Mouse (Mus musculus): Measurements from ENCODE around the gene Fkbp6. TPM values are rescaled to one million over a fixed set of nuclear protein-coding genes. Genes with fewer than 3 reads are reported as not detected.

Fkbp6 gene
- 0.17 TPM in 1 of 2 replicates, not detected in the other for polyA plus RNA-seq (2014; fragmentation: Nextera tagmentation; extraction: Ambion mirVana)

DNA sequence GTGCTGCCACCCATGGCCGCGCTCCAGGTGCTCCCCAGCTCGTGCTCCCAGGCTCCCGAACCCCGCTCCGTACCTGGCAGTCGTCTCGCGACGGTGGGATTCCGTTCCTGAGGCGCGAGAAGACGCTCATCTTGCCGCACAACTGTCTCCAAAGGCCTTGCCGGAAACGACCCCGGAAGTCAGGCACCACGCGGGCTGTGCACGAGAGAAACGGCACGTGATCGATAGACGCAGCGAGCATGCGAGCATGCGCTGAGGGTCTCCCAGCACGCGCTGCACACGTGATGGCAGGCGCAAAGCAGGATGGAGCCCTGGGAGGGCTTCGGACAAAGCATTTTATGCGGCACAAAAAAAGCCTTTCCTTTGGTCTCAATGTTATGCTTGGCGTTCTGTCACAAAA, at the start of gene Fkbp6:
Gene Fkbp6, minus strand, starts transcription at position 183 of the 400 bp plus-strand sequence.
- DNase-seq (ENCODE audit: low spot score) (no peak), ATAC-seq (ENCODE audit: low read depth) (no peak)
- H3K27me3 ChIP-seq (replicated peaks; ENCODE audit: control insufficient read depth, insufficient read depth, low read length): 0 out of 2 replicates have a peak, but pooled peaks cover 5% of the 10 kb centered on the region
- 89% methylated on average over 35 of the region's 35 CpGs for WGBS
- H3K9me3 ChIP-seq (ENCODE audit: control insufficient read depth, low read length): peaks cover 7% of the 10 kb centered on the region; the same call in 1 of the 2 replicates
- H3K27ac ChIP-seq (replicated peaks; ENCODE audit: low read depth, low read length): no peak within 1 kb of the TSS
- no peak within 1 kb of the TSS for H3K4me3 ChIP-seq (ENCODE audit: low read depth, low read length)
- H3K9ac ChIP-seq (ENCODE audit: low read depth, low read length): no peak within 1 kb of the TSS
- H3K4me1 ChIP-seq (ENCODE audit: control insufficient read depth, insufficient read depth, low read length): no peaks in the 10 kb centered on the region; the same call in 1 of the 2 replicates
- no peak within 1 kb of the TSS for H3K4me2 ChIP-seq (ENCODE audit: low read depth, low read length)
- no peaks in the 10 kb centered on the region for H3K36me3 ChIP-seq (ENCODE audit: control insufficient read depth, insufficient read depth, low read length)

GRCm38 (mm10) chr5:135399382-135399781, 49.5 kb upstream of the Fkbp6 start:
- Histone ChIP-seq H3K4me2 (ENCODE audit: low read depth, low read length) (no peak overlapping the region), H3K9me3 (ENCODE audit: control insufficient read depth, low read length) (0 out of 2 replicates have a peak, but pooled peaks cover 3% of the 10 kb centered on the region), H3K27me3 (replicated peaks; ENCODE audit: control insufficient read depth, insufficient read depth, low read length) (no peaks in the 10 kb centered on the region), H3K36me3 (ENCODE audit: control insufficient read depth, insufficient read depth, low read length) (no peaks in the 10 kb centered on the region), H3K27ac (replicated peaks; ENCODE audit: low read depth, low read length) (no peak overlapping the region), H3K9ac (ENCODE audit: low read depth, low read length) (no peak overlapping the region), H3K4me1 (ENCODE audit: control insufficient read depth, insufficient read depth, low read length) (no peaks in the 10 kb centered on the region), H3K4me3 (ENCODE audit: low read depth, low read length) (no peak overlapping the region)
- WGBS: 66% methylated on average over 6 of the region's 6 CpGs
- ATAC-seq (ENCODE audit: low read depth): no peak
- no peak for DNase-seq (ENCODE audit: low spot score)

DNA sequence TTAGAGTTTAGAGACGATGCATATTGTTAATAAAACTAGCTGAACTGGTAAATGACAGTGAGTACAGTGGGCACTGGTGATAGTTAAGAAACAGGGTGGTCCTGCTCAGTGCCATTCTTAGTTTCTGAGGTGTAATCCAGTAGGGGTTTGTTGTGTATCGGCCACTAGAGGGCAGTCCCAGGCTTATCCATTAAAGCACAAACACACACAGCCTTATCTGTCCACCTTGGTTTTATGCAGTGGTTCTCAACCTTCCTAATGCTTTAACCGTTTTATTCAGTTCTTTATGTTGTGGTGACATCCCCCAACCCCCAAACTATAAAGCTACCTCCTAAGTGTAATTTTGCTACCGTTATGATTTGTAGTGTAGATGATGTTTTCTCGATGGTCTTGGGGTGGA, 46.0 kb upstream of the Fkbp6 start:
- DNase-seq (ENCODE audit: low spot score): peak; percentile 60
- H3K27ac ChIP-seq (replicated peaks; ENCODE audit: low read depth, low read length): no peak overlapping the region
- peaks cover 7% of the 10 kb centered on the region for H3K4me1 ChIP-seq (ENCODE audit: control insufficient read depth, insufficient read depth, low read length)
- H3K36me3 ChIP-seq (ENCODE audit: control insufficient read depth, insufficient read depth, low read length): peaks cover 15% of the 10 kb centered on the region
- H3K27me3 ChIP-seq (replicated peaks; ENCODE audit: control insufficient read depth, insufficient read depth, low read length): no peaks in the 10 kb centered on the region
- no peaks in the 10 kb centered on the region for H3K9me3 ChIP-seq (ENCODE audit: control insufficient read depth, low read length)
- H3K9ac ChIP-seq (ENCODE audit: low read depth, low read length): no peak overlapping the region
- H3K4me3 ChIP-seq (ENCODE audit: low read depth, low read length): no peak overlapping the region
- ATAC-seq (ENCODE audit: low read depth): no peak
- 47% methylated on average over 5 of the region's 5 CpGs for WGBS
- H3K4me2 ChIP-seq (ENCODE audit: low read depth, low read length): no peak overlapping the region

DNA sequence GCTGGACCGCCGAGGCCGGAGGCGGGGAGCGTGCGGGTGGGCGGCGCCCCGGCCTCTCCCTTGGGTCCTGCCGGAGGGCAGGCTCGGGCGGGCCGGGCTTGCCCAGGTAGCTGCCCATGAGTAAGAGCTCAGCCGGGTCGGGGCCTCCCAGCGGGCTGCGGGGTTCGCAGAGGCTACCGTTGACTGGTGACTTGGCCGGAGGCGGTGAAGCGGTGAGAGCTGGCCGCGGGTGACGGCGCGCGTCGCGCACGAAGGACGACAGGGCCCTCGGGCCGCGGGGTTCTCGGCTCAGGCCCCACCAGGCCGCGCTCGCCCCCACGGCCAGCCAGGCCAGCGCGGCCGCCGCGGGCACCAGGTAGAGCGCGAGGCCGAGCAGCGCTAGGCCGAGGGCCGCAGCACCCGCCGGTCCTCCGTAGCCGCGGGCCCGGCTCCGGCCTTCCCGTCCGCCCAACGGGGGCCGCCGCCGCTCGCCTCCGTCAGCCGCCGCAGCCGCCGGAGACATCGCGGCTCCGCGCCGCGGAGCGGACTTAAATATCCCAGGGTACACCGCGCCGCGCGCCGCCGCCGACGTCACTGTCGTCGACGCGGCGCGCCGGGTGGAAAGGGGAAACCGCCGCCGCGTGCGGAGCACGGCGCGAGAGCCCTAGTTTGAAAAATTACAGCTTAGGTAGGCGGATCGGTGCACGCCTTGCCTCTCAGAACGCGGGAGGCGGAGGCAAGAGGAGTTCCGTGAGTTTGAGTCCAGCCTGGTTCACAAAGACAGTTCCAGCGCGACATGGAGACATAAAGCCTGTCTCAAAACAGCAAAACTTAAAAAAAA, 44.4 kb upstream of the Fkbp6 start, which contains the start of gene Pom121:
Gene Pom121, minus strand, starts transcription at position 543 of the 820 bp plus-strand sequence.
- Histone ChIP-seq H3K4me3 (ENCODE audit: low read depth, low read length) (peak within 1 kb of the TSS; percentile 96), H3K4me2 (ENCODE audit: low read depth, low read length) (peak within 1 kb of the TSS; percentile 79), H3K9ac (ENCODE audit: low read depth, low read length) (peak within 1 kb of the TSS; percentile 99), H3K27ac (replicated peaks; ENCODE audit: low read depth, low read length) (peak within 1 kb of the TSS; percentile 88), H3K36me3 (ENCODE audit: control insufficient read depth, insufficient read depth, low read length) (peaks cover 31% of the 10 kb centered on the region), H3K9me3 (ENCODE audit: control insufficient read depth, low read length) (no peaks in the 10 kb centered on the region), H3K27me3 (replicated peaks; ENCODE audit: control insufficient read depth, insufficient read depth, low read length) (no peaks in the 10 kb centered on the region), H3K4me1 (ENCODE audit: control insufficient read depth, insufficient read depth, low read length) (peaks cover 7% of the 10 kb centered on the region)
- peak; percentile 92 for ATAC-seq (ENCODE audit: low read depth)
- DNase-seq (ENCODE audit: low spot score): peak; percentile 95
- 0% methylated on average over 23 of the region's 110 CpGs for WGBS

DNA sequence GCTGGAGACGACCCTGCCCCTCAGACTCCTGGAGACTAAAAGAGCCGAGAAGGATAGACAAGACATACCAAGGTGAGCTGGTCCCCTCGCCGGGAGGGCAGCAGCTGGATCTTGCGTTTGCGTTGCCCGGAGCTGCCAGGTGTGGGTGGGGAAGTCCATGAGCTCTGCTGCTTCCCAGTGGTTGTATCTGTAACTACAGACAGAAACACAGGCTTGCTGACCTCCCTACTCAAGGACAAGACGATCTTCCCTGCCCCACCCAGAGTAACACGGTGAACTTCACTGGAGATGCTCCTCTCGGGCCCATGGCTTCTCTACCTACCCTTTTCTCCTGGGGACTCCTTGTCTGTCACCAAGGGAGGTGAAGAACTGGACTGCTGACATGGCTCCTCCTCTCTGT, 33.9 kb upstream of the Fkbp6 start:
- no peak for DNase-seq (ENCODE audit: low spot score)
- H3K4me1 ChIP-seq (ENCODE audit: control insufficient read depth, insufficient read depth, low read length): no peaks in the 10 kb centered on the region
- no peak for ATAC-seq (ENCODE audit: low read depth)

DNA sequence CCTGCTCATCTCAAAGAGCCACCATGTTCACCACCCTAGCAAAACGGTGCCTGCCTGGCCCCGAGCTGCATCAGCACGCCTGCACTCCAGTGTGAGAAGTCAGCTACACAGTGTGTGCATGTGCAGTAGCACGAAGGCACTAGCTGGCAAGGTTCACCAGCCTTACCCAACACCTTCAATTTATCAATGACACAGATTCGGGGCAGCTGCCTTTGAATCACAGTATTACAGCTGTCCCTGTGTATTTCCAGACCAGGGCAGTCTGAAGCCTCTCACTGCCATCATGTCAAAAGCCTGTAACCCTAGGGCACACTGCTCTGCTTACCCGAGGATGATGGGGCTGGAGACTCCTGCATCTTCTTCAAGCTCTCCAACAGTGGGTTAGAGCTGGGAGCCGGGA, 32.9 kb upstream of the Fkbp6 start:
- Histone ChIP-seq H3K4me3 (ENCODE audit: low read depth, low read length) (no peak overlapping the region), H3K4me1 (ENCODE audit: control insufficient read depth, insufficient read depth, low read length) (no peaks in the 10 kb centered on the region), H3K27me3 (replicated peaks; ENCODE audit: control insufficient read depth, insufficient read depth, low read length) (no peaks in the 10 kb centered on the region), H3K9ac (ENCODE audit: low read depth, low read length) (no peak overlapping the region), H3K36me3 (ENCODE audit: control insufficient read depth, insufficient read depth, low read length) (peaks cover 98% of the 10 kb centered on the region), H3K4me2 (ENCODE audit: low read depth, low read length) (no peak overlapping the region), H3K27ac (replicated peaks; ENCODE audit: low read depth, low read length) (no peak overlapping the region), H3K9me3 (ENCODE audit: control insufficient read depth, low read length) (no peaks in the 10 kb centered on the region)
- no peak for ATAC-seq (ENCODE audit: low read depth)
- DNase-seq (ENCODE audit: low spot score): no peak
- WGBS: 84% methylated on average over 7 of the region's 7 CpGs

More for the DNA sequence above, 33.9 kb upstream of the Fkbp6 start:
- Histone ChIP-seq H3K36me3 (ENCODE audit: control insufficient read depth, insufficient read depth, low read length) (peaks cover 98% of the 10 kb centered on the region), H3K27me3 (replicated peaks; ENCODE audit: control insufficient read depth, insufficient read depth, low read length) (no peaks in the 10 kb centered on the region), H3K4me3 (ENCODE audit: low read depth, low read length) (no peak overlapping the region), H3K9ac (ENCODE audit: low read depth, low read length) (no peak overlapping the region), H3K27ac (replicated peaks; ENCODE audit: low read depth, low read length) (no peak overlapping the region), H3K9me3 (ENCODE audit: control insufficient read depth, low read length) (no peaks in the 10 kb centered on the region), H3K4me2 (ENCODE audit: low read depth, low read length) (no peak overlapping the region)
- WGBS: 87% methylated on average over 10 of the region's 10 CpGs

DNA sequence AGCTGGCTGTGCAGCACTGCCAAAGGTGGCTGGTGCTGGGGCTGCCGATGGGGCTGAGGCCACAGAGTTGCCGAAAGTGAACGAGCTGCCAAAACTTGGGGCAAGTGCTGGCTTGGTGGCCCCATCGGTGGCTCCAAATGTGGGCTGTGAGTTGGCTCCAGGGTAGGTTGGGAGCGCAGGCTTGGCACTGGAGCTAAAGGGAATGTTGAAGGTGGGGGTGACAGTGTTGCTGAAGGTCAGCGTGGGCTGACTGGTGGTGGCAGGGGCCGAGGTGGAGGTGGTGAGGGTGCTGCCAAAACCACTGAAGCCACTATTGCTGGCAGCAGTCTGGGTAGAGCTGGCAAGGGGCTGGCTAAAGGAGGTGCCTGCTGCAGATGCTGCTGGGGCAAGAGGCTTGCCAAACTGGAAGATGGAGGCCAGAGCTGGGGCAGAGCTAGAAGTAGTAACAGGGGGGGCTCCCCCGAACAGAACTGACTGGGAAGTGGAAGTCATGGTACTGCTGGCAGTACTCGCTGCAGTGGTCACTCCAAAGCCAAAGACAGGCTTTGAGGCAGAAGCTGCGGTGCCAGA, 31.6 kb upstream of the Fkbp6 start:
- ATAC-seq (ENCODE audit: low read depth): no peak
- Histone ChIP-seq H3K27me3 (replicated peaks; ENCODE audit: control insufficient read depth, insufficient read depth, low read length) (no peaks in the 10 kb centered on the region), H3K4me2 (ENCODE audit: low read depth, low read length) (no peak overlapping the region), H3K27ac (replicated peaks; ENCODE audit: low read depth, low read length) (no peak overlapping the region), H3K36me3 (ENCODE audit: control insufficient read depth, insufficient read depth, low read length) (peaks cover 91% of the 10 kb centered on the region), H3K9ac (ENCODE audit: low read depth, low read length) (0 out of 2 replicates have a peak overlapping the region, but pooled peaks have one; percentile 8), H3K4me3 (ENCODE audit: low read depth, low read length) (no peak overlapping the region), H3K4me1 (ENCODE audit: control insufficient read depth, insufficient read depth, low read length) (no peaks in the 10 kb centered on the region), H3K9me3 (ENCODE audit: control insufficient read depth, low read length) (no peaks in the 10 kb centered on the region)
- no peak for DNase-seq (ENCODE audit: low spot score)
- whole genome bisulfite sequencing: 89% methylated on average over 9 of the region's 10 CpGs

DNA sequence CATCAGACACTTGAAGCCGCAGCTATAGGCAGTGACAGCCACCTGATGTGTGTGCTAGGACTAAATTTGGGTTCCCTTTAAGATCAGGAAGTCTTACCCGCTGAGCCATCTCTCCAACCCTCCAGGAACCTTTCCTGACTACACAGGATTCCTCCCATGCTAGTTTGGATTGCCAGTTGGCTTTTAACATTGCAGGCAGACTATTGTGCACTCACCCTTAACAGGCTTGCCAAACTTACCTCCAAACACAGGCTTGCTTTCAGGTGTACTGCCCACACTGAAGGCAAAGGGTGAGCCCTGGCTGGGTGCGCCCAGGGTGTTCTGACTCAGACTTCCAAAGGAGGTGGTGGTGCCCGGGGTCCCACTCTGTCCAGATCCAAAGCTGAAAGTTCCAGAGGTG, 30.8 kb upstream of the Fkbp6 start:
- Histone ChIP-seq H3K27ac (replicated peaks; ENCODE audit: low read depth, low read length) (no peak overlapping the region), H3K27me3 (replicated peaks; ENCODE audit: control insufficient read depth, insufficient read depth, low read length) (no peaks in the 10 kb centered on the region), H3K4me1 (ENCODE audit: control insufficient read depth, insufficient read depth, low read length) (no peaks in the 10 kb centered on the region), H3K4me2 (ENCODE audit: low read depth, low read length) (no peak overlapping the region), H3K36me3 (ENCODE audit: control insufficient read depth, insufficient read depth, low read length) (peaks cover 92% of the 10 kb centered on the region), H3K9ac (ENCODE audit: low read depth, low read length) (no peak overlapping the region), H3K4me3 (ENCODE audit: low read depth, low read length) (no peak overlapping the region), H3K9me3 (ENCODE audit: control insufficient read depth, low read length) (no peaks in the 10 kb centered on the region)
- WGBS: 93% methylated on average over 4 of the region's 4 CpGs
- DNase-seq (ENCODE audit: low spot score) (no peak), ATAC-seq (ENCODE audit: low read depth) (no peak)
